Mouse (Mus musculus): ENCODE measurements around the gene Iqgap1.
"Not testable (repeated sequence)": the region's sequence is repeated elsewhere in the genome, so short reads cannot be mapped to it uniquely, and the experiment has no call there.

Gene Iqgap1

DNA sequence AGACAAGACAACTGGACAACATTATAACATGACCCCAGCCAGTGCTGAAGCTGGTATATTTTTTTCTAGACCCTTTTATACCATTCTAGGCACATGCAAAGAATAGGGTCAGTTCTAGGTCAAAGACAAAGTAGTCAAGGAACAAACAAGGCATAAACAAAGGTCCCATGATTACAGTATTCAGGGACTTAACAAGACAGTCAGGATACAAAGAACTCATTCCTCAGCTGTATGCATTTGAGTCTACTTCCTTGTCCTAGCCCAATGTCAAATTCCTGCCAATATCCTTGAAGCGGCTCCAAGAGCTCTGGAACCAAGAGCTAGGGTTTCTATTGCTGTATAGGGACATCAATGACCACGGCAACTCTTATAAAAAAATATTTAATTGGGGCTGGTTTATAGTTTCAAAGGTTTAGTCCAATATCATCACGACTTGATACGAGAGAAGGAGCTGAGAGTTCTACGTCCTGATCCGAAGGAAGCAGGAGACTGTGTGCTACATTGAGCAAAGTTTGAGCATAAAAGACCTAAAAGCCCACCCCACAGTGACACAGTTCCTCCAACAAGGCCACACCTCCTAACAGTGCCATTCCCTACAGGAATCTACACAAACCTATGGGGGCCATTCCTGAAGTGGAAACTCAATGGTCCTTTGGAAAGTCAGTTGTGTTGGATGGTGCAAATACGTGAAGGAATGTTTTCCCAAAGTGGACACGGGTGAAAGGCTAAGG is 18.3 kb upstream of the Iqgap1 start:
- no peak for DNase-seq (ENCODE audit: low spot score)

DNA sequence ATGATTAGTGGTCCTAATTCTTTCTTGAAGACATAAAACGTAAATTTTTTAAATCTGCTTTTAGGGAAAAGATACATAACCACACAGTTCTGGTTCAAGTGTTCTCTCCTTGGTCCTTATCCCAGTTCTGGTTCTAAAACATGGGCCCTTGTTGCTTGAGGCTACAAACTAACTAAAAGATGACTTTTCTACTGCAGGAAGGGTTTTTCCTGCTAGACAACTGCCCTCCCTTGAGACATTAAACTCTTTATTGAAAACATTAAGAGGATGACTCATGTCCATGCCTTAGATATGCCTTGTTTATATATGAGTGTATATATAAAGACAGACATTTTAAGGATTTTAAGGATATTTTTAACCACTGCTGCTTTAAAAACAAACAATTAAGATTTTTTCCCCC is 17.4 kb upstream of the Iqgap1 start:
- DNase-seq (ENCODE audit: low spot score): no peak

DNA sequence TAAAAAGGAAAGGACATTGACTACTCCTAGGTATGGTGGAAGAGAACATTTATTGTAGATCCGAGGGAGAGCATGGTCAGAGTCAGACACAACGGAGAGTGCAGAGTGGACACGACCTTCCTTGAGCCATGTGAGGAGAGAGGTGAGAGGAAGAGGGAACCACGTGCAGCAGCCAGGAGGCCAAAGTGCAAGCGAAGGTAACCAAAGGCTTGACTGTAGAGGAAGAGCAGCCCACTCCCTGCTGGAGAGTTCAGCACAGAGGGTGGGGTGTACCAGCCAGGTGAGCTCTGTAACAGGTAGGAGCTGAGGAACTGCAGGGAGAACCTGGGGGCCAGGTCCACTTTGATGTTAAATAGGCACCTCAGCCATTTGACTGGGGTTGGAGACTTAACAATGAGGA is 16.4 kb upstream of the Iqgap1 start:
- DNase-seq (ENCODE audit: low spot score): no peak

DNA sequence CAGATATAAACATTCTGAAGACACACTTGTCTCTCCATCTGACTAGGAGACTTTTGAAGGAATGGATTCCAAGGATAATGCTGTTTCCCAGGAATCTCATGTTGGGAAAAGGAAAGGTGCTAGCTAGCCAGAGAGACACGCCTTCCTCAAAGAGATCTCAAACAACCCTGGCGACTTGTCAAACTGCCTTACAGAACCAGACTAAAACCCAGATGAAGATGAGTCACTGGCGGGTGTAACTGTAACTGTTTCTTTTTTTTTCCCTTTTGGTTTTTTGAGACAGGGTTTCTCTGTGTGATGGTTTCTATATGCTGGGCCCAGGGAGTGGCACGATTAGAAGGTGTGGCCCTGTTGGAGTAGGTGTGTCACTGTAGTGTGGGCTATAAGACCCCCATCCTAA is 15.2 kb upstream of the Iqgap1 start:
- DNase-seq (ENCODE audit: low spot score): no peak

DNA sequence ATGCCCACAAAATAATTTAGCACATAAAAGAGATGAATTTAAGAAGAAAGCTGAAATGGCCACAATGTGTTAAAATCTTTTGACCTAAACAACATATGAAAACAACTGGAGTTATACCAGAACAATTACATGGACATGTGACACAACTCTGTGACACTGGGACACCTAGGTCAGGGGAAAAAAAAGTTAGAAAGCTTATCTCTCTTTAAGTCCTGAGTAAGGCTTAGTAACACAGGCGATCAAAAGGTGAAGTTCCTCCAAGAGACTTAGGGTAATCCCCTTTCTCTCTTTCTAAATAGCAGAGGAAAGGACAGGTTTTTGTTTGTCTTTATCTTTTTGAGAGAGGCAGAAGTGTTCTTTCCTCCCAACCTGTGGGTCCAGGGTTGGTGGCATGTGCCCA is 14.5 kb upstream of the Iqgap1 start:
- no peak for DNase-seq (ENCODE audit: low spot score)

DNA sequence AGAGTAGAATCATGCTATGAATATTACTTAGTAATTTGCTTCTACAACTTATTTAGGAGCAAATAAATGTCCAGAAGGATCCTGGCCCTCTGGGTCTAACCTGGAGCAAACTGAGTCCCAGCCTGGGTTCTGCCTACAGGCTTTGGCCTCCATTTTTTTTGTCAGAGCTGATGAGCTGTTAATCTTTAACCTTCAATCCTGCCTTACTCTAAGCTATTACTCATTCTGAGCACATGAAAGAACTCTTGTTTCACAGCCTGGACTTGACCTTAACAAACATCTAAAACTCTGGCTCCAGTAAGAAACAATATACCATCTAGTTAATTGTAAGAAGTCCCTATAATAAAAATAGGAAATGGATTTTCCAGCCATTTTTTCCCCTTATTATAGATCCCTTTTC is 14.0 kb upstream of the Iqgap1 start:
- no peak for DNase-seq (ENCODE audit: low spot score)

DNA sequence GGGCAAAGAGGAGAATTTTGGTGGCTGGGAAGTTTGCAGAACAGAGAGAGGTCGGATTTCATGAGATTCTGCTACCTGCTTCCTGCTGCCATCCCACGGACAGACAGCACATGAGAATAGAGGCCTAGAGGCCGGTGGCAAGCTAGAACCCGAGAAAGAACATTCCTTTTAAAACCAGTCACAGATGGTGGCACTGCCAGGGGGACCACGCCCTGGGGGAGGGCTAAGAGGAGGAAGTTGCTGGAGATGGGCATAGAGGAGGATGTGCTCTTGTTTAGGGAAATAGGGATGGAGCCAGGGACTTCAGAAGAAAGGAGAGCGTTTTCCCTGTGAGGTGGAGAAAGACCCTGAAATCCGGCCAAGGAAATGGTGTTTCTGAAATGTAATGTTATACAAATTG is 12.5 kb upstream of the Iqgap1 start:
- no peak for DNase-seq (ENCODE audit: low spot score)

DNA sequence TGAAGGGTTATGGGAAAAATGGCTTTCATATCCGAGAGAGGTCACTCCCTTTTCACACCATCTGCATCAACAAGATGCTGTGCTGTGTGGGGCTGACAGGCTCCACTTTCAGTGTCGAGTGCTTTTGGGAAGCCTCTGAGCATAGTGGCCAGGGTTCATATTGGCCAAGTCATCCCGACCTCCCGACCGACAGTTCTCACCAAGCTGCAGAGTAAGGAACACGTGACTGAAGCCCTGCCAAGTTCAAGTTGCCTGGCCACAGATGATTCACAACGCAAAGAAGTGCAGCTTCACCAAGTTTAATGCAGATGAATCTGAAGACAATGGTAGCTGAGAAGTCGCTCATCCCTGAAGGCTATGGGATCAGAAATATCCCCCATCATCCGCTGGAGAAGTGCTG is 12.0 kb upstream of the Iqgap1 start:
- no peak for DNase-seq (ENCODE audit: low spot score)

DNA sequence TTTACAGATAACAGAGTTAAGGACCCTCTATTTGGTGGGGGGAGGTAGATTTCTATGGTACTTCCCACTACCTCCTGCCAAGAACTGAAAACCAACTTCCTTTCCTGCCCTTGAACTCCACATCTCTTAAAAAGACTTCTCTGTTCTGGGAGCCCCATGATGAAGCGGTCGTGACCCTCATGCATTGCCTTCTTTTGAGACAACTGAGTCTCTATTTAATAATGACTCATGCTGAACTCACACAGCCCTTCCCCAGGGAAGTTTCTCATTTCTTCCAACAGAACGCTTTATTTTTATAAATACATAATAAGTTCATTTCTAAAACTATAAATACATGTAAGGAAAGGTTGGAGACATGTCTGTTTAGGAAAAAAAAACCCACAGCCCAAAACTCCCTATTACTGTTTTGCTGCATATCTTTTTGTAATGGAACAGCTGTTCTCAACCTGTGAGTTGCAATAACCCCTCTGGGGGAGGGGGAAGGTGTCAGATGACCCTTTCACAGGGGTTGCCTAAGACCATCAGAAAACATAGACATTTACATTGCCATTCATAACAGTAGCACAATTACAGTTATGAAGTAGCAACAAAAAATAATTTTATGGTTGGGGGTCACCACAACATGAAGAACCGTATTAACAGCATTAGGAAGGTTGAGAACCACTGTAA is 10.3 kb upstream of the Iqgap1 start:
- DNase-seq (ENCODE audit: low spot score): no peak

DNA sequence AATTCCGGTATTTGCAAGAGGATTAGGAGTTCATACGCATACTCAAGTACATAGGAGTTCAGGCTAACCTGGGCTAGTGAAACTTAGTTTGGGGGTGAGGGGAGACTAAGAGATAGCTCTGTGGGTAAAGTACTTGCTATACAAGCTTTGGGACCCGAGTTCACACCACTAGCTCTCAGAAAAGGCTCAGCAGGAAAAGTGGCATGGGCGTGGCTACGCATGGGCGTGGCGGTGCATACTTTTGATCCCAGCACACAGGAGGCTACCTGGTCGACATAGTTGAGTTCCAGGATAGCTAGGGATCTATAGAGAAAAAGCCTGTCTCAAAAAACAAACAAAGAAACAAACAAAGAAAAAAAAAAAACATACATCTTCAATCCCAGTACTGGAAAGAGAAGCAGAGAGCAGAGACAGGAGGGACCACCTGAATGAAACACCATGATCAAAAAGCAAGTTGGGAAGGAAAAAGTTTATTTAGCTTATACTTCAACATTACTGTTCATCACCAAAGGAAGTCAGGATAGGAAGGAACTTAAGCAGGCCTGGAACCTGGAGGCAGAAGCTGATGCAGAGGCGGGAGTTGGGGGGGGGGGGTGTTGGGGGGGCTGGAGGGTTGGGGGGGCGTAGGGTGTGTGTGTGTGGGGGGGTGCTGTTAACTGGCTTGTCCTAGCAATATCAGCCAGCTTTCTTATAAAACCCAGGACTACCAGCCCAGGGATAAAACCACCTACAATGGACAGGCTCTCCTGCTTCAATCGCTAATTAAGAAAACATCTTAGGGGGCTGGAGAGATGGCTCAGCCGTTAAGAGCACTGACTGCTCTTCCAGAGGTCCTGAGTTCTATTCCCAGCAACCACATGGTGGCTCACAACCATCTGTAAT is 8.1 kb upstream of the Iqgap1 start:
- DNase-seq (ENCODE audit: low spot score): no peak

DNA sequence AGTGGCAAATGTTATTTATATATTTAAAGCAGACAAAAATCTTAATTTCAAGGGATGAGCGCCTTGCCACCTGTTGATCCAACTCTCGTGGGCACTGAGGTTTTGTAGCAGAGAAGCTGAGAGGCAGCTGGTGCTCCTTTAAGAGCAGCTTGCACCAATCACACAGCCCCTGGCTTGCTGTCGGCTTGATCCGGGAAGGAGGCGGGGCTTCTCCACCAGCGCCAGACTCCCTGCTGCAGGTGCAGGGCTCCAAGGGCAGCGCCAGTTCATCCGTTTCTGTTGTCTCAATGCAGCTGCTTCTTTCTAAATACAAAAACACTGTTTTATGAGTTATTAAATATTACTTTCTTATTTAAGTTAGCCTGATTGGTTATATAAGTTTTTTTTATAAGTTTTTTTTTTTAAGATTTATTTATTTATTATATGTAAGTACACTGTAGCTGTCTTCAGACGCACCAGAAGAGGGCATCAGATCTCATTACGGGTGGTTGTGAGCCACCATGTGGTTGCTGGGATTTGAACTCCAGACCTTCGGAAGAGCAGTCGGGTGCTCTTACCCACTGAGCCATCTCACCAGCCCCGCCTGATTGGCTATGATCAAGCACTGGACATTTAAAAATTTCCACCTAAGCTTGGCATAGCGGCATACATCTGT is 7.3 kb upstream of the Iqgap1 start:
- not testable (repeated sequence) for DNase-seq (ENCODE audit: low spot score)

DNA sequence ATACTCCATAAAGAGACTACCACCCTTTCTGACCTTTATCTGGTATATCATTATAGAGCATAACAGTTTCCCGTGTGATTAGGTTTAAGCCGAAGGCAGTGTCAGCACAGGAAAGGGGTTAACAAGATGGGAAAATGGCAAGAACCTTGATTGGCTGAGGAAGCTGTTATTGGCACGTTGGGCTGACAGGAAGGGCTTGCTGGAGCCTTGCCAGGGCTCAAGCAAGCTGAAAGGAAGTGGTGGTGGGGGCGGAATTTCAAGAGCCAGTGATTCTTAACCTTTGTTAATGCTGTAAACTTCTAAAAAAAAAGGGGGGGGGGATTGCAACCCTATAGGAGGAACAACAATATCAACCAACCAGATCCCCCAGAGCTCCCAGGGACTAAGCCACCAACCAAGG is 6.4 kb upstream of the Iqgap1 start:
- no peak for DNase-seq (ENCODE audit: low spot score)

DNA sequence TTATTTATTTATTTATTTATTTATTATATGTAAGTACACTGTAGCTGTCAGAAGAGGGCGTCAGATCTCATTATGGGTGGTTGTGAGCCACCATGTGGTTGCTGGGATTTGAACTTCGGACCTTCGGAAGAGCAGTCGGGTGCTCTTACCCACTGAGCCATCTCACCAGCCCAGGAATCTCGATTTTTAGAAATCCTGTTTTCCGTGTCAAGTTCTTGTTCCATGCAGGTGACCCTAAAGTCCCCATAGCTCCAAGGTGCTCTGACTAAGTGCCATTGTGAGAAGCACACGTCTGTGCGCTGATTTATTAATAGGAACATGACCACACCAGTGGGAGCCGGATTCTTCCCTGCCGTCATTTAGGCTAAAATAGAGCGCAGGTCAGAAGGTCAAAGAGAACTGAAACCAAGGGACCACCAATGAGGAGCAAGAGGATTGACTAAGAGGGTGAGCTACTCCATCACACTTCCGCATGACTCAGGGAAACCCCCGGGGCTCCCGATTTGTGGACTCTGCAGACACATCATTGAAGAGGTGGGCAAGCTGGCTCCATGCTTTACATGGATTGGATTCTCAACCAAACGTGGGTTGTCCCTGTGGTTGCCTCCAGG is 4.5 kb upstream of the Iqgap1 start:
- no peak for DNase-seq (ENCODE audit: low spot score)

DNA sequence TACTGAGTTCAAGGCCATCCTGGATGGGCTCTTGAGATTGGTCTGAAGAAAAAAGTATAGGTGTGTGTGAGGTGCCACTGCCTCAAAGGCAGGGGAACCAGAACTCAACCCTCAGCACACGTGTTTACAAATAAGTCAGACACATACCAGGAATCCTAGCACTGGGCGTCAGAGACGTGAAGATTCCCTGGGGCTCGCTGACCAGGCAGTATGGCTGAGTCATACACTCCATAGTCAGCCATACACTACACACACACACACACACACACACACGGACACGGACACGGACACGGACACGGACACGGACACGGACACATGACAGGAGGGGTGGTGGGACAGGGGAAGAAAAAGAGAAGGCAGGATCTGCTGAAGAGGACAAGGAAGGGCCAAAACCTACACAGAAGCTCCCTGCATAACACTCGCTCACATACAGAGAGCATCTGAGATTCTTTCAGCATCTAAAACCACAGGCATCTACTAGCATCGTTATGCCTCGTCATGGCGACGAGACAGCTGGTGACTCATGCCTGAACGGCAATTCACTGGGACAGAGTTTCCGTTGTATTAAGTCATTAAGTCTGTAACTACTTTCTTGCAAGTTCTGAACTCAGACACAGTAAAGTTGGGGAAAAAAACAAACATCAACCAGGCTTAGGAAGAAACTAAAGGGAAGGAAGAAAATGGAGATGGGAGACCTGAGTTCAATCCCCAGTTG is 2.5 kb upstream of the Iqgap1 start:
- no peak for DNase-seq (ENCODE audit: low spot score)

DNA sequence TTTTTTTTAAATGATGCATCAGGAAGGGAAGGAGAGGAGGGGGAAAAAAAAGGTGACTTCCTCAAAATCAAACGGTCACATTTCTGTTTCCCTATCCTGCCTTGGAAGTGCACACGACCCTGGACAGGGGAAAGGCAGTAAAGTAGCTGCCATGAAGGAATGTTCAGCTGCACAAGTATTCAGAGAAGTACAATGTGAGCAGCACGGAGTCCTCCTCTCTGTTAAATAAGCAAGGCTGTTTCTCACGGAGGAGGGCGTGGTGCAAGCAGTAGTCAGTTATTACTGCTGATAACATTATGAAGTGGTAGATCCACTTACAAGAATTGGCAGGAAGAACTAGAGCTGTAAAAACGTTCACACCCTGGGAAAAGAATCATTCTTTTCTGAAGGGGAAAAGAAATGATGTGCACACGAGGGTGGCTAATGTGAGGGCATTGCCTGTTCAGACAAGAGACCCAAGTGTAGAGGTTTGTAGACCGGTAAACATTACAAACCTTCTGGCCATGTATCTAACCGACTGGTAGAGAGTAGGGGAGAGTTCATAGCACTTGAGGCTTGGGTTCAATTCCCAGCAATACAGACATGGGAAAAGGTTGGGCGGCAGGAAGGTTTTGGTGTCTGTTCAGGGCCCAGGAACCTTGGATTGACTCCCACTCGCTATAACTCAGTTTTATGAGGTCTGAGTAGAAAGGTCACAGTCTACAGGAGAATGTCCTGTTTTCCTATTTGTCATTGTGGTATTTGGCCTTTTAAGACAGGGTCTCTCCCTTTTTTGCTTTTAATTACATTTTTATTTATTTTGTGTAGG is 1.7 kb downstream of the Iqgap1 start:
- no peak for DNase-seq (ENCODE audit: low spot score)

DNA sequence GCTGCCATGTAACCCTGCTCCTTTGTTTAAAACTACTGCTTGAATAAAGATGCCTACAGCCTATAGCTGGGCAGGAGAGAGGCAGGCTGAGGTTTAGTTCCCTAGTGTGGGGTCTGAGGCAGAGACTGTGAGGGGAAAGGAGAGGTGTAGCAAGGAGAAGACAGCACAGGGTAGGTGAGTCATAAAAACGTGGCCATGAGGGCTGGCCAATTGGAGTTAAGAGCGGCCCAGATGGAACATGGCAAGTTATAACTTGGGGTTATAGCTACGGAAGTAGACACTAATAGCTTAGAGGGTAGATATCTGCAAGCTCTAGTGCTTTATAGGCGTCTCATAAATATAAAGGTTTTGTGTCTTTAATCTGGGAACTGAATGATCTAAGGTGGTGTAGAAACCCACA is 2.5 kb downstream of the Iqgap1 start:
- no peak for DNase-seq (ENCODE audit: low spot score)

DNA sequence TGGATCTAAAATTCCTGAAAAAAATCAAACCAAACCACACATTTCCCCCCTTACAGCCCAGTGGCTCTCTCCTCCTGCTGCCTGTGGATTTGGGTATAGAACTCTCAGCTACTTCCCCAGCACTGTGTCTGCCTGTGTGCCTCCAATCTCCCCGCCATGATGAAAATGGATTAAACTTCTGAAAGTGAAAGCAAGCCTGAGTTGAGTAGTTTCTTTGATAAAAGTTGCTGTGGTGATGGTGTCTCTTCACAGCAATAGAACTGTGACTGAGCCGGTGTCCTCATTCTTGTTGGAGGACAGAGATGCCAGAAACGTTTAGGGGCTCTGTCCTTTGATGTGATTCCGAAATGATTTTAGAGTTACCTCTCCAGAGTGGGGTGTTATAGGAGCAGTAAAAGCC is 4.9 kb downstream of the Iqgap1 start:
- no peak for DNase-seq (ENCODE audit: low spot score)

DNA sequence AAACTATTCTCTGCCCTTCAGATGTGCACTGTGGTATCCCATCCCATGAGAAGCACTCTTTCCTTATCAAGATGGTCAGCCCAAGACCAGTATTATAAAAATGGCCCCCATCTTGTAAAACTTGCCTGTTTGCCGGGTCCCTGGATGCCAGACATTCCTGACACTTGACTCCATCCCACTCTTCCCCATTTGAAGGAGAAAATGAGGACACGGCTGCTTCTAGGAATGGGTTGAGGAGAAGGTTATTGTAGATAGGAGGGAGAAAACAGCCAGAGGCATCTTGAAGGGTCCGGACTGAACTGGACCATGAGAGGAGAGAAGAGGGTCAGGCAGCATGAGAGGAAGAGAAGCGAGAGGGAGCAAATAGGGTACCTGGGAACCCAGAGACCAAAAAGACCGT is 9.1 kb downstream of the Iqgap1 start:
- DNase-seq (ENCODE audit: low spot score): no peak

DNA sequence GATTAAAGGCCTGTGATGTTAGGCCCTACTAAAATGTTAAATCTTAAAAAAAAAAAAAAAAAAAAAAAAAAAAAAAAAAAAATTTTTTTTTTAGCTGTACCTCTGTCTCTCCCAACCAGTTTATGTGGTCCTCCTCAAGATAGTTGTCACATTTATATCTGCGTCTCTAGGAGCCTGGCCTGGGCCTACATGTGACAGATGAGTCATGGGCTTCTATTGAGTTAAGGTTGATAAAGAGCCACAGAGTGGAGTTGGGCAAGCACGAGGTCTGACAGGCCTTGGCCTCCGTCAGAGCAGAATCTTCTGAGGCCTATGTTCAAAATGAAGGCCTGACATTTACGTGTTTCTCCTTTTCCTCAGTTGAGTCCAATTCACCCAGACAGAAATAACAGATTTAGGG is 12.4 kb downstream of the Iqgap1 start:
- no peak for DNase-seq (ENCODE audit: low spot score)

DNA sequence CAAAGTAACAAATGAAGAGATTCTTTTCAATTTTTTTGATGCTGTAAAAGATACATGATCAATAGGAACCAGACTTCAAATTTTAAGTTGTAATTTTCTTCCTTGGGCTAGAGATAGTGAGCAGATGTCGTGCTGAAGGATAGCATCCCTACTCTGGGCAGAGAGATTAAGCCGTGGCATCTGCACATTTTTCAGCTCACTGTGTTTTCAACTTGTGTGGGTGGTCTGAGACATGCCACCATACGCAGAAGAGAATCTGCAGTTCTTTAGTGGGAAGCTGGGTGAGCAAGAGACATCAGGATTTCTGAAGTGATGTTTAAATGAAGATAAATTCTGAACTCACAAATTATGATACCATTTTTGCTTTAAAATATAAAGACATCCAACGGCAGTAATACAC is 19.4 kb downstream of the Iqgap1 start:
- DNase-seq (ENCODE audit: low spot score): no peak
